Mouse (Mus musculus): Measurements from ENCODE around the gene Ubxn11.

Gene Ubxn11

GRCm38 (mm10) chr4:134101979-134102741 lies at the start of gene Ubxn11:
TSS of gene Ubxn11 (plus strand) at chr4:134102570.
- peak; percentile 90 for DNase-seq

- no peak for DNase-seq
Observed at GRCm38 (mm10) chr4:134053538-134053937, 48.8 kb upstream of the Ubxn11 start, which contains the start of gene Zfp683. TSS of gene Zfp683 (plus strand) at chr4:134053838.

GRCm38 (mm10) chr4:134058166-134058715 lies 44.1 kb upstream of the Ubxn11 start:
- no peak for DNase-seq

- no peak for DNase-seq
Observed at GRCm38 (mm10) chr4:134058908-134059307, 43.5 kb upstream of the Ubxn11 start.

- DNase-seq = no peak
Observed at GRCm38 (mm10) chr4:134060135-134060865, 42.1 kb upstream of the Ubxn11 start, which contains the start of gene Crybg2. TSS of gene Crybg2 (plus strand) at chr4:134060815.

GRCm38 (mm10) chr4:134061166-134061830 lies 41.1 kb upstream of the Ubxn11 start:
- peak; percentile 20 to 53 for DNase-seq

GRCm38 (mm10) chr4:134061944-134062446 lies 40.4 kb upstream of the Ubxn11 start:
- no peak for DNase-seq

- no peak for DNase-seq
Observed at GRCm38 (mm10) chr4:134062561-134062960, 39.8 kb upstream of the Ubxn11 start.

GRCm38 (mm10) chr4:134065431-134066004 lies 36.9 kb upstream of the Ubxn11 start:
- peak in 1 of 2 experiments; percentile 22 for DNase-seq

- peak; percentile 61 for DNase-seq
Observed at GRCm38 (mm10) chr4:134067383-134067782, 35.0 kb upstream of the Ubxn11 start.

GRCm38 (mm10) chr4:134067833-134068544 lies 34.4 kb upstream of the Ubxn11 start:
- no peak for DNase-seq

GRCm38 (mm10) chr4:134068793-134069580 lies 33.4 kb upstream of the Ubxn11 start:
- no peak for DNase-seq

- DNase-seq = peak; percentile 61 to 76
Observed at GRCm38 (mm10) chr4:134078694-134079093, 23.7 kb upstream of the Ubxn11 start.

- DNase-seq = no peak
Observed at GRCm38 (mm10) chr4:134080674-134081073, 21.7 kb upstream of the Ubxn11 start.

- DNase-seq = peak; percentile 88 to 92
Observed at GRCm38 (mm10) chr4:134081730-134082386, 20.5 kb upstream of the Ubxn11 start.

- no peak for DNase-seq
Observed at GRCm38 (mm10) chr4:134082460-134082859, 19.9 kb upstream of the Ubxn11 start.

- no peak for DNase-seq
Observed at GRCm38 (mm10) chr4:134084999-134085398, 17.4 kb upstream of the Ubxn11 start.

- peak; percentile 37 to 45 for DNase-seq
Observed at GRCm38 (mm10) chr4:134087412-134087811, 15.0 kb upstream of the Ubxn11 start.

GRCm38 (mm10) chr4:134089029-134089428 lies 13.3 kb upstream of the Ubxn11 start:
- no peak for DNase-seq

GRCm38 (mm10) chr4:134090521-134091224 lies 11.7 kb upstream of the Ubxn11 start:
- no peak for DNase-seq
